Mouse (Mus musculus): Measurements from ENCODE around the gene Tmc4. TPM values are rescaled to one million over a fixed set of nuclear protein-coding genes. Genes with fewer than 3 reads are reported as not detected.

Gene Tmc4
- total and polyA plus RNA-seq, 2 experiments from 2014 or later, result 2.0 to 3.5 TPM

GRCm38 (mm10) chr7:3692382-3692986 is 15.1 kb upstream of the Tmc4 start, which contains the start of gene Tsen34:
TSS of gene Tsen34 (plus strand) at chr7:3692863.
- Histone ChIP-seq H3K4me1 (ENCODE audit: insufficient read depth) (peaks cover 12% of the 10 kb centered on the region; the same call in 1 of the 2 replicates), H3K36me3 (ENCODE audit: insufficient read depth) (peaks cover 17% of the 10 kb centered on the region), H3K27me3 (ENCODE audit: insufficient read depth, low read length) (no peaks in the 10 kb centered on the region), H3K9ac (peak within 1 kb of the TSS; percentile 73), H3K4me3 (ENCODE audit: low read depth, low read length) (peak within 1 kb of the TSS; percentile 56), H3K4me2 (ENCODE audit: low read depth) (peak within 1 kb of the TSS; percentile 79), H3K27ac (ENCODE audit: low read depth, low read length) (peak within 1 kb of the TSS; percentile 84), H3K9me3 (ENCODE audit: low read length) (no peaks in the 10 kb centered on the region)
- DNase-seq, result no peak
- ATAC-seq, result peak; percentile 56; the same call in 1 of the 2 replicates
- WGBS, result 2% methylated on average over 49 of the region's 49 CpGs
- peak; percentile 30; the same call in 1 of the 2 replicates for TF ChIP-seq CTCF (IDR thresholded peaks at IDR 0.05; ENCODE audit: low read depth)

GRCm38 (mm10) chr7:3691919-3692318 is 14.6 kb upstream of the Tmc4 start:
- TF ChIP-seq CTCF (IDR thresholded peaks at IDR 0.05; ENCODE audit: low read depth), result no peak
- H3K9ac ChIP-seq, result peak overlapping the region; percentile 73

GRCm38 (mm10) chr7:3685400-3686187 is 8.2 kb upstream of the Tmc4 start:
- WGBS, result 83% methylated on average over 30 of the region's 31 CpGs
- ATAC-seq, result no peak
- Histone ChIP-seq H3K4me3 (ENCODE audit: low read depth, low read length) (no peak overlapping the region), H3K36me3 (ENCODE audit: insufficient read depth) (peaks cover 50% of the 10 kb centered on the region), H3K4me1 (ENCODE audit: insufficient read depth) (no peaks in the 10 kb centered on the region), H3K9me3 (ENCODE audit: low read length) (no peaks in the 10 kb centered on the region), H3K27me3 (ENCODE audit: insufficient read depth, low read length) (no peaks in the 10 kb centered on the region), H3K4me2 (ENCODE audit: low read depth) (no peak overlapping the region), H3K27ac (ENCODE audit: low read depth, low read length) (peak overlapping the region; percentile 71; the same call in 1 of the 2 replicates), H3K9ac (no peak overlapping the region)
- TF ChIP-seq CTCF (IDR thresholded peaks at IDR 0.05; ENCODE audit: low read depth), result no peak
- DNase-seq, result no peak

More at GRCm38 (mm10) chr7:3691919-3692318, 14.6 kb upstream of the Tmc4 start:
- H3K4me1 ChIP-seq (ENCODE audit: insufficient read depth), result peaks cover 12% of the 10 kb centered on the region; the same call in 1 of the 2 replicates
- H3K36me3 ChIP-seq (ENCODE audit: insufficient read depth), result peaks cover 20% of the 10 kb centered on the region
- peak overlapping the region; percentile 79 for H3K4me2 ChIP-seq (ENCODE audit: low read depth)
- no peaks in the 10 kb centered on the region for H3K27me3 ChIP-seq (ENCODE audit: insufficient read depth, low read length)
- WGBS, result 34% methylated on average over 3 of the region's 3 CpGs
- ATAC-seq (no peak), DNase-seq (no peak)
- no peaks in the 10 kb centered on the region for H3K9me3 ChIP-seq (ENCODE audit: low read length)
- H3K27ac ChIP-seq (ENCODE audit: low read depth, low read length), result 0 out of 2 replicates have a peak overlapping the region, but pooled peaks have one; percentile 84
- peak overlapping the region; percentile 56 for H3K4me3 ChIP-seq (ENCODE audit: low read depth, low read length)

- no peak overlapping the region for H3K4me2 ChIP-seq (ENCODE audit: low read depth)
- H3K9ac ChIP-seq, result no peak overlapping the region
Measured at GRCm38 (mm10) chr7:3684698-3685097, 7.3 kb upstream of the Tmc4 start.

GRCm38 (mm10) chr7:3683908-3684550 is 6.7 kb upstream of the Tmc4 start:
- TF ChIP-seq CTCF (IDR thresholded peaks at IDR 0.05; ENCODE audit: low read depth), result no peak
- H3K9me3 ChIP-seq (ENCODE audit: low read length), result no peaks in the 10 kb centered on the region
- no peak overlapping the region for H3K4me2 ChIP-seq (ENCODE audit: low read depth)
- no peak overlapping the region for H3K4me3 ChIP-seq (ENCODE audit: low read depth, low read length)
- H3K9ac ChIP-seq, result no peak overlapping the region
- no peaks in the 10 kb centered on the region for H3K27me3 ChIP-seq (ENCODE audit: insufficient read depth, low read length)
- ATAC-seq (peak; percentile 89), DNase-seq (peak; percentile 57)
- H3K36me3 ChIP-seq (ENCODE audit: insufficient read depth), result peaks cover 45% of the 10 kb centered on the region
- H3K27ac ChIP-seq (ENCODE audit: low read depth, low read length), result peak overlapping the region; percentile 71
- no peaks in the 10 kb centered on the region for H3K4me1 ChIP-seq (ENCODE audit: insufficient read depth)
- WGBS, result 61% methylated on average over 10 of the region's 10 CpGs

More at GRCm38 (mm10) chr7:3684698-3685097, 7.3 kb upstream of the Tmc4 start:
- H3K27ac ChIP-seq (ENCODE audit: low read depth, low read length), result peak overlapping the region; percentile 71
- no peaks in the 10 kb centered on the region for H3K4me1 ChIP-seq (ENCODE audit: insufficient read depth)
- H3K36me3 ChIP-seq (ENCODE audit: insufficient read depth), result peaks cover 48% of the 10 kb centered on the region
- ATAC-seq (peak; percentile 62), DNase-seq (no peak)
- TF ChIP-seq CTCF (IDR thresholded peaks at IDR 0.05; ENCODE audit: low read depth), result no peak
- no peaks in the 10 kb centered on the region for H3K27me3 ChIP-seq (ENCODE audit: insufficient read depth, low read length)
- H3K9me3 ChIP-seq (ENCODE audit: low read length), result no peaks in the 10 kb centered on the region
- WGBS, result 71% methylated on average over 8 of the region's 8 CpGs
- H3K4me3 ChIP-seq (ENCODE audit: low read depth, low read length), result no peak overlapping the region

GRCm38 (mm10) chr7:3676371-3676770 is 982 bp downstream of the Tmc4 start:
- Histone ChIP-seq H3K4me1 (ENCODE audit: insufficient read depth) (no peaks in the 10 kb centered on the region), H3K9ac (no peak overlapping the region), H3K27ac (ENCODE audit: low read depth, low read length) (no peak overlapping the region), H3K4me3 (ENCODE audit: low read depth, low read length) (no peak overlapping the region), H3K36me3 (ENCODE audit: insufficient read depth) (peaks cover 11% of the 10 kb centered on the region), H3K9me3 (ENCODE audit: low read length) (no peaks in the 10 kb centered on the region), H3K27me3 (ENCODE audit: insufficient read depth, low read length) (no peaks in the 10 kb centered on the region), H3K4me2 (ENCODE audit: low read depth) (no peak overlapping the region)
- no peak for ATAC-seq
- WGBS, result 91% methylated on average over 12 of the region's 12 CpGs
- no peak for DNase-seq
- TF ChIP-seq CTCF (IDR thresholded peaks at IDR 0.05; ENCODE audit: low read depth), result no peak

Measured in forebrain, postnatal 0 days (tissue).